Mouse (Mus musculus): ENCODE measurements around the gene Rpl10-ps3.

Gene Rpl10-ps3

DNA sequence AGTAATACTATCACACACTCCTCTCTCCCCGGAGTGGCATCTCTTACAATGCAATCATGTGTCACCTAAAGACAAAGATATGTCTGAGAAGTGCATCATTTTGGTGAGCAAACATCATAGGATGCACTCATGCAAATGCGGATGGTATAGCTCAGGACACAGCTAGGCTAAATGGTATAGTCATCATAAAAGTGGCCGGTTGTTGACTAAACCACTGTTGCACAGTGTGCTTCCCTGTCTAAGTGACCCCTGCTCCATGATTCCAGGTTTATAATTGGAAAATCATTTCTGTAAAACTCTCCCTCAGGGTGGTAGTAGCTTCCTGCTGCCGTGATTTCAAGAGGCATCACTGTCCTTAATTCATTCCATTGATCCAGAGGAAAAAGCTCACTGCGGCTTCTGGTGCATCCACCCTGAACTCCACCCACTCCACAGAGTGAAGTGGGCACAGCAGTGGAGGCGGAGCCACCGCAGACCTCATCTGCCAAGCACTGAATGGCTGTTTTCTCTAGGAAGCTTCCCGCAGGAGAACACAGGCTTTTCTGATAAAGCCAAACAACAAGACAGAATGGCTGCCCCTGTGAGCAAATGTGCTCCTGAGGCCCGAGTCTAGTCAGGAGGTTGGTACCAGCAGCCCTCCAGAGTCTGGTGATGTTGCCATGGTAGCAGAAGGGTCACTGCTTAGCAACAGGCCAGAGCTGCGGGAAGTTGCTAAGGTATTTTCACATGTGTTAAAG lies 38.9 kb downstream of the Rpl10-ps3 start:
- peak; percentile 5 for DNase-seq

GRCm38 (mm10) chr9:50305046-50305445 lies 39.7 kb downstream of the Rpl10-ps3 start:
- DNase-seq = no peak

DNA sequence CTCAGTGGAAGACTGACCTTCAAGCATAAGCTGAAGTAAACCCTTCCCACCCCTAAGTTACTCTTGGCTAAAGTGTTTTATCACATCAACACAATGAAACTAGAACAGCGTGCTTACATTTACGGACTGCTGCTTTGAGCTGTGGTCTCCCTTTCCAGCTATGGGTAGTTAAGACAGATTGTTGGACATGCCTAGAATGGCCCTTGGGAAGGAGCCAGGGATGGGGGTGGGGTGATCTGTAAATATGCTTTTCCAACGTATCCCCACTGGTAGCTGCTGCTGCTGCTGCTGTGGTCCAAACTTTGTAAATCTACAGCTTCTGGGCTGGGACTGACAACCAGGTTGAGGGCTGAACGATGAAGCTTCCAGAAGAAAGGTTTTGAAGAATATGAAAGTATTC lies 40.8 kb downstream of the Rpl10-ps3 start:
- DNase-seq = no peak

- DNase-seq = peak; percentile 3
Measured at GRCm38 (mm10) chr9:50301722-50302121, 43.0 kb downstream of the Rpl10-ps3 start.

DNA sequence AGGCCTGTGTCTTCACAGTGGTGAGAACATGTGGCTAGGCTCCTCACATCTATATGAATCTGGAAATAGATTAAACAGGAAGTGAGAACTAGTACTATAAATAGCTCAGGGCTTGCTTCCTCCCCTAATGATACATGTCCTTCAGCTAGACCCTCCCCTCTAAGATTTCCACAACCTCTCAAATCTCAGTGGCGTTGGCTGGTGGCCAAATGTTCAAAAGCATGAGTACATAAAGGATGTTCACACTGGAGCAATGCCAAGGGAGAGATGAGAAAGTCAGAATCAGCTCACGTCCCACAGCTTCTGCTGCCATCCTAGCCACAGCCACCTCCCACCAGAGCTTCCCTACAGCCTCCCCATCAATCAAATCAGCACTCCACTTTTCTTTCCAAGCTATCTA lies 46.4 kb downstream of the Rpl10-ps3 start:
- no peak for DNase-seq
